Mouse (Mus musculus) C2C12 (cell line): ENCODE measurements around the gene Gimap5.

Experiments used
- CEBPB ChIP-seq: IDR thresholded peaks from one replicate; pipeline ENCODE4 v1.6.1; 2011; ENCODE audit warnings: low read depth, mild to moderate bottlenecking, control low read depth, moderate library complexity
- CTCF ChIP-seq: IDR thresholded peaks from one replicate; pipeline ENCODE4 v1.5.1; 2011; ENCODE audit not compliant: control insufficient read depth, insufficient read depth, insufficient read length
- FOSL1 ChIP-seq: IDR thresholded peaks from one replicate; pipeline ENCODE4 v1.8.0; 2011; ENCODE audit warnings: mild to moderate bottlenecking, low read length; ENCODE audit not compliant: poor library complexity, insufficient read depth, severe bottlenecking
- MAX ChIP-seq: IDR thresholded peaks from one replicate; pipeline ENCODE4 v1.6.1; 2011; ENCODE audit warnings: mild to moderate bottlenecking, control low read depth
- MYOD1 ChIP-seq: IDR thresholded peaks from one replicate; pipeline ENCODE4 v1.6.1; 2011; ENCODE audit warnings: low read depth; ENCODE audit not compliant: control insufficient read depth, insufficient read length
- MYOG ChIP-seq: IDR thresholded peaks from one replicate; pipeline ENCODE4 v1.6.1; 2011; ENCODE audit not compliant: control insufficient read depth, insufficient read length; ENCODE audit errors: extremely low read depth
- USF1 ChIP-seq: IDR thresholded peaks from one replicate; pipeline ENCODE4 v1.6.1; 2011; ENCODE audit warnings: low read depth, mild to moderate bottlenecking, control low read depth, moderate library complexity

- TF ChIP-seq CTCF (no peak), CEBPB (no peak), MYOD1 (no peak), MAX (no peak), MYOG (no peak), FOSL1 (no peak), USF1 (no peak)
These were observed 3.3 kb upstream of the Gimap5 start for GRCm38 (mm10) chr6:48742422-48743351.
